Mouse (Mus musculus) testis, adult 2 months (tissue): ENCODE measurements around the gene Ugt1a9.

ENCODE experiments used
- CTCF ChIP-seq: fragments of 200-500 bp; IDR thresholded peaks from 2 replicates; pipeline ENCODE4 v1.5.1; 2012; ENCODE audit warnings: low read depth, mild to moderate bottlenecking, inconsistent platforms, low read length, moderate library complexity; ENCODE audit not compliant: control insufficient read depth, insufficient read depth, insufficient replicate concordance
- POLR2A ChIP-seq: fragments of 200-500 bp; IDR thresholded peaks from 2 replicates; pipeline ENCODE4 v1.6.1; 2012; ENCODE audit warnings: low read depth, mild to moderate bottlenecking, inconsistent platforms, low read length, moderate library complexity; ENCODE audit not compliant: control insufficient read depth

DNA sequence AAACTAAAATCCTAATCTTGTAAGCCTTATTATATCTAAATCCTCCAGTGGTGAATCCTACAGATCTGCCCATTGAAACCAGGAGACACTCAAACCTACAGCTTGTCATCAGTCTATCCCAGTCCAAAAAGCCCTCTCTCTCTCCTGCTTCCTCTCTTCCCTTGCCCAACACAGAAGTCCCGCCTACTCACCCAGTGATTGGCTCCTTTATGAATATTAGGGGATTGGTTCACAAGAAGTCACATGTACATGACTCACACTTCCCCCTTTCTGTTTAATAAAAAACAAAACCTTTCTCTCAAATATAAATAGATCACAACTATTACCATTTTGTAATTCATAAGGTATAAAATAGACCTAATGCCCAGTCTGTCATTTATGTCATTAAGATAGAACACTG lies 6.5 kb downstream of the Ugt1a9 start:
- TF ChIP-seq CTCF (no peak), POLR2A (no peak)
